ENCODE assay signal across 21 mouse cellular contexts in the genomic region with DNA sequence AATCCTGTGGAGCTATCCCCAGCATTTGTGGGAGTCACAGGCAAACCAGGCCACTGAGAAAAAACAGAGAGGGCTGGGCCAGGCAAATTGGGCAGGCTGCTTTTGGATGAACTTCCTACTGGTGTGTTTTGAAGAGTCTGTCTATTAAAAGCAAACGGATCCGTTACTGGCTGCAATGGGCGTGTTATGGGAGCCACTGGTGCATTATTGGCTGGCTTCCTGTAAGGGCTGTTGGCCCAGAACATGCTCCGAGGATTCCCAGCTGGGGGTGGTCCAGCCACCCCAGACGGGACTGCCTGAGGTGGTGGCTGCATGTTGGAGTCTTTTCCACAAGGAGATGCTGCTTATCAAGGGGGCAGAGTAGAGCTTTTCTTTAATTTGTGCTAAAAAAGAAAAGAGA. TPM values are rescaled to one million over a fixed set of nuclear protein-coding genes. Genes with fewer than 3 reads are reported as not detected.
DNase-seq lines count a peak whose midpoint lies in the region; ATAC-seq lines count a peak whose summit lies in the region.
"Had no signal": no experiment of that assay in that cellular context is flagged by ENCODE, and none has a peak within 500 bp of the region (broad histone marks: within the 10 kb centered on the region; RNA-seq: fewer than 3 reads in every experiment).

No protein-coding gene starts in this region.

- H3K27ac ChIP-seq in heart, embryonic 12.5 days (ENCODE audit: poor library complexity, severe bottlenecking): no peak overlapping the region
- no peak overlapping the region for H3K27ac ChIP-seq in embryonic facial prominence, embryonic 10.5 days (replicated peaks)
- H3K27ac ChIP-seq: forebrain, embryonic 13.5 days; heart, embryonic 15.5 days; hindbrain, embryonic 12.5 days had no signal

- H3K27me3 ChIP-seq in heart, embryonic 12.5 days (replicated peaks): no peaks in the 10 kb centered on the region
- no peaks in the 10 kb centered on the region for H3K27me3 ChIP-seq in embryonic facial prominence, embryonic 10.5 days (replicated peaks; ENCODE audit: low read depth, poor library complexity, severe bottlenecking)
- H3K27me3 ChIP-seq: forebrain, embryonic 13.5 days; heart, embryonic 15.5 days; hindbrain, embryonic 12.5 days had no signal

- 78% methylated on average over 5 of the region's 5 CpGs for WGBS in heart, embryonic 12.5 days
- WGBS in embryonic facial prominence, embryonic 10.5 days: 80% methylated on average over 5 of the region's 5 CpGs

- ATAC-seq in heart, embryonic 12.5 days (ENCODE audit: insufficient number of reproducible peaks, low FRiP score): no peak
- ATAC-seq in activated CD4-positive, CD25-positive, alpha-beta regulatory T cell, adult 4 months: no peak
- ATAC-seq: CD4-positive, CD25-positive, alpha-beta regulatory T cell, adult 4 months; forebrain, embryonic 13.5 days; forebrain, postnatal 0 days; hindbrain, embryonic 16.5 days; inflammation-experienced regulatory T-cells, adult 6 months had no signal

- H3K4me3 ChIP-seq in heart, embryonic 12.5 days: no peak overlapping the region
- H3K4me3 ChIP-seq in embryonic facial prominence, embryonic 10.5 days: no peak overlapping the region
- H3K4me3 ChIP-seq: forebrain, embryonic 13.5 days; heart, embryonic 15.5 days; hindbrain, embryonic 12.5 days had no signal

- no peak overlapping the region for H3K4me2 ChIP-seq in heart, embryonic 12.5 days
- H3K4me2 ChIP-seq: forebrain, embryonic 13.5 days; heart, embryonic 15.5 days; hindbrain, embryonic 12.5 days had no signal

- H3K9me3 ChIP-seq in heart, embryonic 12.5 days (replicated peaks): no peaks in the 10 kb centered on the region
- no peaks in the 10 kb centered on the region for H3K9me3 ChIP-seq in embryonic facial prominence, embryonic 10.5 days
- H3K9me3 ChIP-seq: forebrain, embryonic 13.5 days; heart, embryonic 15.5 days; hindbrain, embryonic 12.5 days had no signal

- H3K9ac ChIP-seq in heart, embryonic 12.5 days: no peak overlapping the region
- H3K9ac ChIP-seq: forebrain, embryonic 13.5 days; forebrain, postnatal 0 days; heart, embryonic 15.5 days; hindbrain, embryonic 12.5 days had no signal

- DNase-seq in cerebellum, adult 11-12 months: peak; percentile 31
- DNase-seq in cerebellum, postnatal 25 days: no peak
- DNase-seq in heart, adult 8-10 months (ENCODE audit: low spot score): peak; percentile 31
- DNase-seq in gastrocnemius, adult 8-10 months (ENCODE audit: low spot score in 2 of 2): peak; percentile 44 to 66
- peak; percentile 70 for DNase-seq in skeletal muscle tissue, adult 2 months (ENCODE audit: low read depth, low spot score)
- no peak for DNase-seq in embryonic facial prominence, embryonic 10.5 days (ENCODE audit: low spot score)
- DNase-seq: adrenal gland, postnatal 10 days; B cell, adult 2 months; cerebellum, adult 11 months; cerebellum, adult 9-10 months; cerebellum, postnatal 36 days; forebrain, postnatal 0 days; kidney, adult 11 months had no signal

- peaks cover 49% of the 10 kb centered on the region for H3K36me3 ChIP-seq in heart, embryonic 12.5 days
- H3K36me3 ChIP-seq in embryonic facial prominence, embryonic 10.5 days (replicated peaks): peaks cover 52% of the 10 kb centered on the region

- H3K4me1 ChIP-seq in heart, embryonic 12.5 days (replicated peaks): peaks cover 31% of the 10 kb centered on the region
- H3K4me1 ChIP-seq in embryonic facial prominence, embryonic 10.5 days: peaks cover 32% of the 10 kb centered on the region

RNA-seq across cellular contexts. Expression of a gene that starts 3.3 kb away (rescaled TPM):
- total RNA-seq in heart, adult 8-10 months (2022): 10 to 100 TPM; 40.7 to 45.7 (median 41.7) TPM
- 22.6 and 24.5 TPM in 2 replicates for polyA plus RNA-seq in heart, embryonic 12.5 days (2016; fragmentation: Nextera tagmentation; extraction: Ambion mirVana)
- total RNA-seq in gastrocnemius, adult 8-10 months (2022): 10 to 100 TPM; 22.2 to 26.6 (median 24.3) TPM
- 10 to 100 TPM; 22.4 to 23.9 TPM for polyA plus RNA-seq in activated CD4-positive, CD25-positive, alpha-beta regulatory T cell, adult 4 months (2017; shearing (Covaris generic))
- polyA plus RNA-seq in embryonic facial prominence, embryonic 10.5 days (2016; fragmentation: Nextera tagmentation; extraction: Ambion mirVana): 30.4 and 32.1 TPM in 2 replicates

RNA-seq across cellular contexts. Expression of a gene that starts 32.7 kb away (rescaled TPM):
- total RNA-seq in heart, adult 8-10 months (2022): 10 to 100 TPM; 14.9 to 19.2 (median 15.8) TPM
- polyA plus RNA-seq in heart, embryonic 12.5 days (2016; fragmentation: Nextera tagmentation; extraction: Ambion mirVana): 17.7 and 19.1 TPM in 2 replicates
- 1 to 10 TPM; 9.0 to 9.6 (median 9.2) TPM for total RNA-seq in gastrocnemius, adult 8-10 months (2022)
- polyA plus RNA-seq in activated CD4-positive, CD25-positive, alpha-beta regulatory T cell, adult 4 months (2017; shearing (Covaris generic)): 10 to 100 TPM in 1 of 2 experiments, 1 to 10 TPM in 1; 9.5 to 13.5 TPM
- polyA plus RNA-seq in embryonic facial prominence, embryonic 10.5 days (2016; fragmentation: Nextera tagmentation; extraction: Ambion mirVana): 28.6 and 31.8 TPM in 2 replicates

RNA-seq across cellular contexts. Expression of a gene that starts 52.5 kb away (rescaled TPM):
- 100 to 1,000 TPM; 137 to 173 (median 153) TPM for total RNA-seq in heart, adult 8-10 months (2022)
- polyA plus RNA-seq in heart, embryonic 12.5 days (2016; fragmentation: Nextera tagmentation; extraction: Ambion mirVana): 142 and 145 TPM in 2 replicates
- 100 to 1,000 TPM; 132 to 147 (median 133) TPM for total RNA-seq in gastrocnemius, adult 8-10 months (2022)
- 10 to 100 TPM; 77.1 to 77.7 TPM for polyA plus RNA-seq in activated CD4-positive, CD25-positive, alpha-beta regulatory T cell, adult 4 months (2017; shearing (Covaris generic))
- polyA plus RNA-seq in embryonic facial prominence, embryonic 10.5 days (2016; fragmentation: Nextera tagmentation; extraction: Ambion mirVana): 144 and 151 TPM in 2 replicates

RNA-seq across cellular contexts. Expression of a gene that starts 52.6 kb away (rescaled TPM):
- 10 to 100 TPM; 38.1 to 49.7 (median 44.6) TPM for total RNA-seq in heart, adult 8-10 months (2022)
- 91.7 and 95.5 TPM in 2 replicates for polyA plus RNA-seq in heart, embryonic 12.5 days (2016; fragmentation: Nextera tagmentation; extraction: Ambion mirVana)
- total RNA-seq in gastrocnemius, adult 8-10 months (2022): 10 to 100 TPM; 17.8 to 28.0 (median 24.8) TPM
- 10 to 100 TPM; 44.8 to 54.9 TPM for polyA plus RNA-seq in activated CD4-positive, CD25-positive, alpha-beta regulatory T cell, adult 4 months (2017; shearing (Covaris generic))
- 133 and 137 TPM in 2 replicates for polyA plus RNA-seq in embryonic facial prominence, embryonic 10.5 days (2016; fragmentation: Nextera tagmentation; extraction: Ambion mirVana)

Comparison
In these comparisons a context has a peak if more than half of its experiments do, and no peak if none do; other contexts are left out.
1. DNase-seq: peak in cerebellum, adult 11-12 months (single experiment), heart, adult 8-10 months (single experiment), gastrocnemius, adult 8-10 months (2 of 2) and skeletal muscle tissue, adult 2 months (single experiment); none in cerebellum, postnatal 25 days (0 of 2) and embryonic facial prominence, embryonic 10.5 days (single experiment).